Mouse (Mus musculus) hindbrain, embryonic 10.5 days (tissue): Measurements from ENCODE around the gene Fndc10. TPM values are rescaled to one million over a fixed set of nuclear protein-coding genes. Genes with fewer than 3 reads are reported as not detected.

Experiments
- polyA plus RNA-seq: library from polyadenylated mRNA; unstranded; fragments of >200 nt; fragmentation: Nextera tagmentation; extraction: Ambion mirVana; gene quantifications from 2 replicates; pipeline ENCODE4 v1.2.1, GENCODE M21; 2016

Gene Fndc10
- polyA plus RNA-seq, 1 experiment from 2014 or later, result 1.8 TPM

Other genes with a start within 250 kb of the Fndc10 start
- 0.22 TPM in 1 of 2 replicates, not detected in the other for gene Tmem52, start 225.2 kb upstream of the Fndc10 start, polyA plus RNA-seq
- 633 and 670 TPM in 2 replicates for gene Gnb1, start 203.0 kb upstream of the Fndc10 start, polyA plus RNA-seq
- 102 and 107 TPM in 2 replicates for gene Nadk, start 132.0 kb upstream of the Fndc10 start, polyA plus RNA-seq
- 12.0 and 13.4 TPM in 2 replicates for gene Slc35e2, start 92.9 kb upstream of the Fndc10 start, polyA plus RNA-seq
- 61.2 and 76.9 TPM in 2 replicates for gene Cdk11b, start 69.5 kb upstream of the Fndc10 start, polyA plus RNA-seq
- gene Gm10563, start 48.9 kb upstream of the Fndc10 start, polyA plus RNA-seq, result not detected in 2 replicates
- gene Mmp23, start 41.0 kb upstream of the Fndc10 start, polyA plus RNA-seq, result 4.2 and 4.4 TPM in 2 replicates
- gene Mib2, start 25.1 kb upstream of the Fndc10 start, polyA plus RNA-seq, result 19.5 and 21.8 TPM in 2 replicates
- gene Ssu72, start 10.5 kb downstream of the Fndc10 start, polyA plus RNA-seq, result 162 and 175 TPM in 2 replicates
- 0.85 and 1.6 TPM in 2 replicates for gene Tmem240, start 40.5 kb downstream of the Fndc10 start, polyA plus RNA-seq
- gene Atad3a, start 66.8 kb downstream of the Fndc10 start, polyA plus RNA-seq, result 110 and 124 TPM in 2 replicates
- 13.4 and 14.0 TPM in 2 replicates for gene Vwa1, start 80.4 kb downstream of the Fndc10 start, polyA plus RNA-seq
- 0.31 and 0.67 TPM in 2 replicates for gene Tmem88b, start 91.5 kb downstream of the Fndc10 start, polyA plus RNA-seq
- gene Ankrd65, start 96.1 kb downstream of the Fndc10 start, polyA plus RNA-seq, result 0.18 TPM in 1 of 2 replicates, not detected in the other
- gene Mrpl20, start 108.5 kb downstream of the Fndc10 start, polyA plus RNA-seq, result 252 and 253 TPM in 2 replicates
- gene Ccnl2, start 118.1 kb downstream of the Fndc10 start, polyA plus RNA-seq, result 167 and 178 TPM in 2 replicates
- gene Aurkaip1, start 136.9 kb downstream of the Fndc10 start, polyA plus RNA-seq, result 171 and 186 TPM in 2 replicates
- gene Mxra8, start 145.3 kb downstream of the Fndc10 start, polyA plus RNA-seq, result 56.1 and 56.7 TPM in 2 replicates
- gene Dvl1, start 153.1 kb downstream of the Fndc10 start, polyA plus RNA-seq, result 4.3 and 5.1 TPM in 2 replicates
- gene Tas1r3, start 169.0 kb downstream of the Fndc10 start, polyA plus RNA-seq, result 0.37 and 0.41 TPM in 2 replicates
- gene Cptp, start 175.1 kb downstream of the Fndc10 start, polyA plus RNA-seq, result 22.0 and 24.8 TPM in 2 replicates
- 103 and 104 TPM in 2 replicates for gene Ints11, start 175.2 kb downstream of the Fndc10 start, polyA plus RNA-seq
- 49.4 and 52.8 TPM in 2 replicates for gene Pusl1, start 197.4 kb downstream of the Fndc10 start, polyA plus RNA-seq
- 32.2 and 41.4 TPM in 2 replicates for gene Acap3, start 197.5 kb downstream of the Fndc10 start, polyA plus RNA-seq
- gene Ube2j2, start 249.5 kb downstream of the Fndc10 start, polyA plus RNA-seq, result 146 and 157 TPM in 2 replicates